Mouse (Mus musculus) neural tube, postnatal 0 days (tissue): ENCODE data around the gene Uhrf1. TPM values are rescaled to one million over a fixed set of nuclear protein-coding genes. Genes with fewer than 3 reads are reported as not detected.

Experiments used
- polyA plus RNA-seq: library from polyadenylated mRNA; unstranded; fragments of >200 nt; fragmentation: Nextera tagmentation; extraction: Ambion mirVana; gene quantifications from 2 replicates; pipeline ENCODE4 v1.2.1, GENCODE M21; 2015

Uhrf1 gene
- 6.1 and 7.9 TPM in 2 replicates for polyA plus RNA-seq

GRCm38 (mm10) chr17:56303160-56303846, at the start of gene Uhrf1:
Gene Uhrf1, plus strand, starts transcription at chr17:56303321.

GRCm38 (mm10) chr17:56256239-56256881, 46.8 kb upstream of the Uhrf1 start, which contains the start of gene Fem1a:
Gene Fem1a, plus strand, starts transcription at chr17:56256810.

GRCm38 (mm10) chr17:56276643-56277566, 26.2 kb upstream of the Uhrf1 start, which contains the start of gene Ticam1:
Gene Ticam1, minus strand, starts transcription at chr17:56276786.

GRCm38 (mm10) chr17:56292531-56293222, 10.4 kb upstream of the Uhrf1 start, which contains the start of gene Plin3:
Gene Plin3, minus strand, starts transcription at chr17:56292873.

GRCm38 (mm10) chr17:56300186-56300585, 2.9 kb upstream of the Uhrf1 start, which contains the start of gene Arrdc5:
Gene Arrdc5, minus strand, starts transcription at chr17:56300286.

GRCm38 (mm10) chr17:56325450-56326152, 22.5 kb downstream of the Uhrf1 start, which contains the start of gene Kdm4b:
Gene Kdm4b, plus strand, starts transcription at chr17:56326062.

Other genes starting within 250 kb of the Uhrf1 start
- gene Ubxn6, start 228.3 kb upstream of the Uhrf1 start, polyA plus RNA-seq, result 64.8 and 72.3 TPM in 2 replicates
- 97.5 and 111 TPM in 2 replicates for gene Hdgfl2, start 223.7 kb upstream of the Uhrf1 start, polyA plus RNA-seq
- 0.09 and 0.15 TPM in 2 replicates for gene Plin4, start 193.5 kb upstream of the Uhrf1 start, polyA plus RNA-seq
- 3.1 and 3.5 TPM in 2 replicates for gene Plin5, start 185.7 kb upstream of the Uhrf1 start, polyA plus RNA-seq
- 0.37 and 1.8 TPM in 2 replicates for gene Lrg1, start 181.3 kb upstream of the Uhrf1 start, polyA plus RNA-seq
- 17.3 and 18.0 TPM in 2 replicates for gene Sema6b, start 163.0 kb upstream of the Uhrf1 start, polyA plus RNA-seq
- 7.9 and 9.2 TPM in 2 replicates for gene Tnfaip8l1, start 140.8 kb upstream of the Uhrf1 start, polyA plus RNA-seq
- 92.3 and 100 TPM in 2 replicates for gene Mydgf, start 119.4 kb upstream of the Uhrf1 start, polyA plus RNA-seq
- 18.7 and 21.4 TPM in 2 replicates for gene Dpp9, start 84.4 kb upstream of the Uhrf1 start, polyA plus RNA-seq
- 14.0 and 16.3 TPM in 2 replicates for gene Fem1a, start 46.5 kb upstream of the Uhrf1 start, polyA plus RNA-seq
- gene Ticam1, start 26.5 kb upstream of the Uhrf1 start, polyA plus RNA-seq, result 1.3 and 1.8 TPM in 2 replicates
- 16.5 and 18.8 TPM in 2 replicates for gene Plin3, start 10.4 kb upstream of the Uhrf1 start, polyA plus RNA-seq
- gene Arrdc5, start 3.0 kb upstream of the Uhrf1 start, polyA plus RNA-seq, result not detected in 2 replicates
- 37.5 and 43.7 TPM in 2 replicates for gene Kdm4b, start 22.7 kb downstream of the Uhrf1 start, polyA plus RNA-seq
- gene Ptprs, start 173.2 kb downstream of the Uhrf1 start, polyA plus RNA-seq, result 159 and 196 TPM in 2 replicates
- not detected in 2 replicates for gene Znrf4, start 209.1 kb downstream of the Uhrf1 start, polyA plus RNA-seq